Mouse (Mus musculus) C2C12 (cell line): Measurements from ENCODE around the gene Gm20830.
"Not testable (repeated sequence)": the region's sequence is repeated elsewhere in the genome, so short reads cannot be mapped to it uniquely, and the experiment has no call there.

Experiments used
- CEBPB ChIP-seq: IDR thresholded peaks from one replicate; pipeline ENCODE4 v1.6.1; 2011; ENCODE audit warnings: low read depth, mild to moderate bottlenecking, control low read depth, moderate library complexity
- CTCF ChIP-seq: IDR thresholded peaks from one replicate; pipeline ENCODE4 v1.5.1; 2011; ENCODE audit not compliant: control insufficient read depth, insufficient read depth, insufficient read length
- MAX ChIP-seq: IDR thresholded peaks from one replicate; pipeline ENCODE4 v1.6.1; 2011; ENCODE audit warnings: mild to moderate bottlenecking, control low read depth
- USF1 ChIP-seq: IDR thresholded peaks from one replicate; pipeline ENCODE4 v1.6.1; 2011; ENCODE audit warnings: low read depth, mild to moderate bottlenecking, control low read depth, moderate library complexity

DNA sequence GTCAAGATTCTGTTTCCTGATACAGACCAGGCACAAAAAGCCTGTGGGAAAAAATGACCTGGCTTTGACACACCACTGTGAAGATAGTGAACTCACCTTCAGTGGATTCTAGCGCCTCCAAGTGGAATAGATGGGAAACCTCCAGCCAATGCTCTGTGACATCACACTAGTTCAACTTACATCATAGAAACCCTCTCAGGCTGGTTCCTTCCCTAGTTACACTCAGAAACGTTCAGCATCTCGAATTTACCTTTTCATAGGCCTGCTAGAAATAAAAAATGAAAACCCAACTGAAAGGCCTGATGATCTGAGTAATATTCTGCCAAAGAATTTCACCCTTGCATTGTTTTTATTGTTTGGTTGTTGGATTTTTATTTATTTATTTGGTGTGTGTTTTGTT, at the start of gene Gm20830:
- not testable (repeated sequence) for TF ChIP-seq CEBPB, CTCF, MAX, USF1
